Mouse (Mus musculus): Measurements from ENCODE around the gene Terf2ip. TPM values are rescaled to one million over a fixed set of nuclear protein-coding genes. Genes with fewer than 3 reads are reported as not detected.

Terf2ip gene
- polyA plus RNA-seq, 1 experiment from 2014 or later, result 15.7 TPM

DNA sequence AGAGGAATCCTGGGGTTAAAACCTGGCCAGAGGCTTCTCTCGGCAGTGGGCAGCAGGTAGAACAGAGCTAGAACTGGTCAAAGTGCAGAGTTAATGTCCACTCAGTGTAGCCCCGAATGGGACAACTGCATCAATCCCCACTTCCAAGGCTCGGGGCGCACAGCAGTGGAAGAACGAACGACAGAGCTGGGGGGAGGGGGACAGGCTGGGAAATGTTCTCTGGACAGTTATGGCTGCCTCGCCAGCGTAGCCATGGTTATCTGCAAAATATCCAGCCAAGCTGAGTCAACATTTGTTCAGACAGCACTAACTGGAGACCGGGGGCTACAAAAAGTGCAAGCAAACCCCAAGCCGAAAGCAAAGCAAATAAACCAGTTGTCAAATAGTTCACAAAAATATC is 33.1 kb upstream of the Terf2ip start:
- Histone ChIP-seq H3K4me3 (replicated peaks; ENCODE audit: low read depth, low read length) (no peak overlapping the region), H3K27ac (no peak overlapping the region), H3K9me3 (replicated peaks; ENCODE audit: low read length) (no peaks in the 10 kb centered on the region), H3K9ac (ENCODE audit: low read depth, low read length) (no peak overlapping the region), H3K4me1 (replicated peaks; ENCODE audit: insufficient read depth, low read length) (no peaks in the 10 kb centered on the region), H3K27me3 (ENCODE audit: insufficient read depth, low read length) (no peaks in the 10 kb centered on the region), H3K4me2 (ENCODE audit: low read length) (no peak overlapping the region), H3K36me3 (ENCODE audit: insufficient read depth, low read length) (no peaks in the 10 kb centered on the region; the same call in 1 of the 2 replicates)
- no peak for TF ChIP-seq CTCF (IDR thresholded peaks at IDR 0.05; ENCODE audit: low read depth)
- WGBS, result 76% methylated on average over 10 of the region's 10 CpGs
- ATAC-seq (replicated peaks; ENCODE audit: low FRiP score, low read depth), result no peak
- no peak for DNase-seq (ENCODE audit: low spot score)

DNA sequence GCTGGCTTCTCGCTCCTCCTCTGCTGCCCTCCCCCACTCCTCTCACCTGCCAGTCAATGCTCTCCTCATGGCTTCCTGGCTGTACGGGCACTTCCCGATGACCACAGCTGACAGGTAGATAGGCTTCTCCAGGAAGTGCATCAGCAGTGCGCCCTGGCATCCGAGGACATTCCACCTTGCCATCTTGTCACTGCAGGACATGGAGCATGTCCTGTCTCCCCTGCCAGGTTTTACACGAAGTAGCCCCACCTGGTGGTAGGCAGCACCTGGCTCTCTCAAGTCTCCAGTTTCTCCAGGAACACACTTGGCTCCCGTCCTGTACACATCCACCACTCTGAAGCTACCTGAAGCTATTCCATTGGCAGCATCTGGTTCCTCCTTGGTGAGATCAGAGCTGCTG is 29.1 kb upstream of the Terf2ip start:
- Histone ChIP-seq H3K9me3 (replicated peaks; ENCODE audit: low read length) (no peaks in the 10 kb centered on the region), H3K9ac (ENCODE audit: low read depth, low read length) (no peak overlapping the region), H3K4me1 (replicated peaks; ENCODE audit: insufficient read depth, low read length) (no peaks in the 10 kb centered on the region), H3K4me2 (ENCODE audit: low read length) (no peak overlapping the region), H3K27me3 (ENCODE audit: insufficient read depth, low read length) (no peaks in the 10 kb centered on the region), H3K4me3 (replicated peaks; ENCODE audit: low read depth, low read length) (no peak overlapping the region), H3K36me3 (ENCODE audit: insufficient read depth, low read length) (no peaks in the 10 kb centered on the region), H3K27ac (no peak overlapping the region)
- 75% methylated on average over 7 of the region's 7 CpGs for WGBS
- ATAC-seq (replicated peaks; ENCODE audit: low FRiP score, low read depth) (no peak), DNase-seq (ENCODE audit: low spot score) (no peak)
- TF ChIP-seq CTCF (IDR thresholded peaks at IDR 0.05; ENCODE audit: low read depth), result peak; percentile 55

DNA sequence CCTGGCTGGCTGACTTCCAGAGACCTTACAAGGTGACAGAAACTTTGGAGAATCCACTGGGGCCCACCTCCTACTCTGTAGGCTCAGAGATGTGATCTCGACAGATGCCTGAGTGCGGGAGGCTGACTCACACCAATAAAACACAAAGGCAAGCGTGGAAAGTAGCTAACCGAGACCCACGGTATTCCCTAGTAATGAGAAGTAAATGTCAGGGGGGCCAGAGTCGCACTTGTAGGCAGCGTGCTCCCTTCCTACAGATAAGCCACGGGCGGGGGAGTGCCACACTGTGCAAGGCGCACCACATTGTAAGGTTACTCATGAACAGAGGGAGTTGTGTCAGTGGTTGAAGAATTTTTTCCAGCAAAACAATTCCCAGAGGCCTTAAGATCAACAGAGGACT is 26.7 kb upstream of the Terf2ip start:
- ATAC-seq (replicated peaks; ENCODE audit: low FRiP score, low read depth), result no peak
- WGBS, result 54% methylated on average over 10 of the region's 10 CpGs
- no peak overlapping the region for H3K4me2 ChIP-seq (ENCODE audit: low read length)
- no peaks in the 10 kb centered on the region for H3K27me3 ChIP-seq (ENCODE audit: insufficient read depth, low read length)
- H3K9me3 ChIP-seq (replicated peaks; ENCODE audit: low read length), result no peaks in the 10 kb centered on the region
- H3K4me1 ChIP-seq (replicated peaks; ENCODE audit: insufficient read depth, low read length), result no peaks in the 10 kb centered on the region
- no peak for DNase-seq (ENCODE audit: low spot score)
- peak overlapping the region; percentile 10; the same call in 1 of the 2 replicates for H3K27ac ChIP-seq
- H3K9ac ChIP-seq (ENCODE audit: low read depth, low read length), result no peak overlapping the region
- TF ChIP-seq CTCF (IDR thresholded peaks at IDR 0.05; ENCODE audit: low read depth), result no peak
- H3K36me3 ChIP-seq (ENCODE audit: insufficient read depth, low read length), result peaks cover 10% of the 10 kb centered on the region
- no peak overlapping the region for H3K4me3 ChIP-seq (replicated peaks; ENCODE audit: low read depth, low read length)

DNA sequence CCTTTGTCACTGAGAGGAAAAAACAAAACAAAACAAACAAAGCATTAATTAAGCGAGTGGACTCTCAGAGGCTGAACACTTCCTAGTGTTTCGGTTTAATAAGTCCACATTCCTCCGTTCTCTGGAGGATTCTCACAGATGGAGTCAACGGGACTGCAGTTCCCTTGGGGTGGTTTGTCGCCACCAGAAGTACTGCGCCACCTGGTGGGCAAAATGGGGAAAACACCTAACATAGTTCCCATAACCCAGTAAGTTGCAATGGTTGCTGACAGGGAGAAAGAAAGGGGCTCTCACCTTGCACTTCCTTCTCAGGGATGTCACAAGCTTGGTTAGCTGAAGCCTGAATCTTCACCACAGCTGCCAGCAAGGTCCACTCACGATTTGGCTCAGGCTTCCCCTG is 21.3 kb upstream of the Terf2ip start:
- DNase-seq (ENCODE audit: low spot score) (peak; percentile 91), ATAC-seq (replicated peaks; ENCODE audit: low FRiP score, low read depth) (peak; percentile 14; the same call in 1 of the 2 replicates)
- Histone ChIP-seq H3K36me3 (ENCODE audit: insufficient read depth, low read length) (peaks cover 29% of the 10 kb centered on the region), H3K4me1 (replicated peaks; ENCODE audit: insufficient read depth, low read length) (0 out of 2 replicates have a peak, but pooled peaks cover 3% of the 10 kb centered on the region), H3K9ac (ENCODE audit: low read depth, low read length) (no peak overlapping the region), H3K4me2 (ENCODE audit: low read length) (peak overlapping the region; percentile 23; the same call in 1 of the 2 replicates), H3K4me3 (replicated peaks; ENCODE audit: low read depth, low read length) (no peak overlapping the region), H3K27me3 (ENCODE audit: insufficient read depth, low read length) (no peaks in the 10 kb centered on the region), H3K27ac (no peak overlapping the region), H3K9me3 (replicated peaks; ENCODE audit: low read length) (no peaks in the 10 kb centered on the region)
- 8% methylated on average over 7 of the region's 7 CpGs for WGBS
- peak; percentile 91 for TF ChIP-seq CTCF (IDR thresholded peaks at IDR 0.05; ENCODE audit: low read depth)

DNA sequence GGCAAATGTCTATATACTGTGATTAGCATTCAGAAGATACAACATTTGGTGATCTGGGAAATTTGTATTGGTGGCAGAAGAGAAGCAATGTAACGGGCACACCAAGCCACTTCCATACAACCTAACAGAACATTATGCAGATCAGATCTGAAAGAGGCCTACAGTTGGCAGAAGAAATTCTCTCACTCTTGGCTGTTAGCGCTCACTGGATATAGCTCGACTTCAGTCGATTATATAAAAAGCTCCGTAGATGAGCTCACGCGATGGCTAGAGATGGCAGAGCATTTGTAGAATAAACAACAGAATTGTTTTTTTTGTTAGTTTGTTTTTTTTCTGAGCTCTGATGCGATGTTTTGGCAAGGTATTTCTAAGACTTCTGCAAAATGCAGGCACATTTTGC is 19.9 kb upstream of the Terf2ip start:
- WGBS, result 66% methylated on average over 8 of the region's 8 CpGs
- H3K27ac ChIP-seq, result no peak overlapping the region
- H3K4me3 ChIP-seq (replicated peaks; ENCODE audit: low read depth, low read length), result peak overlapping the region; percentile 72
- TF ChIP-seq CTCF (IDR thresholded peaks at IDR 0.05; ENCODE audit: low read depth), result no peak
- no peak for ATAC-seq (replicated peaks; ENCODE audit: low FRiP score, low read depth)
- H3K9me3 ChIP-seq (replicated peaks; ENCODE audit: low read length), result no peaks in the 10 kb centered on the region
- peak overlapping the region; percentile 80 for H3K4me2 ChIP-seq (ENCODE audit: low read length)
- no peaks in the 10 kb centered on the region for H3K27me3 ChIP-seq (ENCODE audit: insufficient read depth, low read length)
- H3K4me1 ChIP-seq (replicated peaks; ENCODE audit: insufficient read depth, low read length), result 0 out of 2 replicates have a peak, but pooled peaks cover 3% of the 10 kb centered on the region
- peak overlapping the region; percentile 75; the same call in 1 of the 2 replicates for H3K9ac ChIP-seq (ENCODE audit: low read depth, low read length)
- DNase-seq (ENCODE audit: low spot score), result no peak
- peaks cover 40% of the 10 kb centered on the region for H3K36me3 ChIP-seq (ENCODE audit: insufficient read depth, low read length)

DNA sequence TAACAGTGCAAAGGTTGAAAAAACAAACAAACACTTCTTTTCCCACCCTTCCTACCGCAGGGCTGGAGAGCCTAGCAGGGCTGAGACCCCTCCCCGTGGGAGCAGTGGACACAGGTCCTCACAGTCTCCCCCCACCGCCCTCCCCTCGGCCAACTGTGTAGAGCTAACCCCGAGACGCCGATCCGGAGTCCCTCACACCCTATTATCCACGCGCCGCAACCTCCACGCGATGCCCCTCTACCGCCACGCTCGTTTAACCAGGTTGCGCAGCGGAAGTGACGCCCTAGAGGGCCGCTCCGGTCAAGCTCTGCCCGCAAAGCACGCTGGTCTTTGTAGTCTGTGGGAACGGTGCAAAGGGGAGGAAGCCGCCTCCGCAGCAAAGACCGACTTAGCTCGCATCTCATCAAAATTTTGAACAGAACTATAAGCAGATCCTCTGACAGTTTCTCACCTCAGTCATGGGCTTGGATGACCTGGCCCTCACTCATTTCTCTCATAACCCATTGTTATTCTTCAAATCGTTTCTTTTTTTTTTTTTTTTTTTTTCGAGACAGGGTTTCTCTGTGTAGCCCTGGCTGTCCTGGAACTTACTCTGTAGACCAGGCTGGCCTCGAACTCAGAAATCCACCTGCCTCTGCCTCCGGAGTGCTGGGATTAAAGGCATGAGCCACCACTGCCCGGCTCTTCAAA is 19.0 kb upstream of the Terf2ip start, which contains the start of gene Adat1:
Gene Adat1 (minus strand): TSS at position 290 of the 690 bp plus-strand sequence.
- peaks cover 48% of the 10 kb centered on the region for H3K36me3 ChIP-seq (ENCODE audit: insufficient read depth, low read length)
- H3K9me3 ChIP-seq (replicated peaks; ENCODE audit: low read length), result no peaks in the 10 kb centered on the region
- H3K9ac ChIP-seq (ENCODE audit: low read depth, low read length), result peak within 1 kb of the TSS; percentile 75
- 3% methylated on average over 32 of the region's 33 CpGs for WGBS
- peak within 1 kb of the TSS; percentile 72 for H3K4me3 ChIP-seq (replicated peaks; ENCODE audit: low read depth, low read length)
- no peak for TF ChIP-seq CTCF (IDR thresholded peaks at IDR 0.05; ENCODE audit: low read depth)
- peak within 1 kb of the TSS; percentile 80 for H3K4me2 ChIP-seq (ENCODE audit: low read length)
- ATAC-seq (replicated peaks; ENCODE audit: low FRiP score, low read depth) (peak; percentile 88), DNase-seq (ENCODE audit: low spot score) (peak; percentile 95)
- no peak within 1 kb of the TSS for H3K27ac ChIP-seq
- H3K27me3 ChIP-seq (ENCODE audit: insufficient read depth, low read length), result no peaks in the 10 kb centered on the region
- 0 out of 2 replicates have a peak, but pooled peaks cover 3% of the 10 kb centered on the region for H3K4me1 ChIP-seq (replicated peaks; ENCODE audit: insufficient read depth, low read length)

All from kidney, postnatal 0 days (tissue).